Mouse (Mus musculus) right cerebral cortex, postnatal 25 days (tissue): ENCODE measurements at regions not wholly inside any gene's neighbourhood (a gene's known extent, or its start where the extent isn't known, plus 50 kb on each side); places are given as distances from the start of the nearest gene placed in this dataset.

Experiments used
- DNase-seq: peaks from one replicate; pipeline ENCODE4 v3.0.0; 2022

- no peak for DNase-seq
Observed at GRCm38 (mm10) chr10:65845096-65845624, 1250.8 kb upstream of the Jmjd1c start.

- peak; percentile 14 for DNase-seq
Observed at GRCm38 (mm10) chr10:65846136-65846535, 1249.8 kb upstream of the Jmjd1c start.

GRCm38 (mm10) chr10:65847622-65848021, 1248.3 kb upstream of the Jmjd1c start:
- no peak for DNase-seq

GRCm38 (mm10) chr10:65889881-65890280, 1206.0 kb upstream of the Jmjd1c start:
- no peak for DNase-seq

GRCm38 (mm10) chr10:65907571-65907970, 1188.4 kb upstream of the Jmjd1c start:
- DNase-seq, result no peak

GRCm38 (mm10) chr10:65912518-65912917, 1183.4 kb upstream of the Jmjd1c start:
- DNase-seq, result no peak

GRCm38 (mm10) chr10:65932077-65932476, 1163.8 kb upstream of the Jmjd1c start:
- no peak for DNase-seq

GRCm38 (mm10) chr10:65948587-65948986, 1147.3 kb upstream of the Jmjd1c start:
- peak; percentile 5 for DNase-seq

- DNase-seq, result no peak
Observed at GRCm38 (mm10) chr10:65962441-65962840, 1133.5 kb upstream of the Jmjd1c start.

- DNase-seq, result no peak
Observed at GRCm38 (mm10) chr10:65969770-65970169, 1126.2 kb upstream of the Jmjd1c start.
